Mouse (Mus musculus): Measurements from ENCODE around the gene Kdm4c. TPM values are rescaled to one million over a fixed set of nuclear protein-coding genes. Genes with fewer than 3 reads are reported as not detected.
"Not testable (repeated sequence)": the region's sequence is repeated elsewhere in the genome, so short reads cannot be mapped to it uniquely, and the experiment has no call there.

The Kdm4c gene
- 10.1 and 12.1 TPM in 2 replicates for polyA plus RNA-seq (2012; rRNA removed)

- no peak for DNase-seq (ENCODE audit: low spot score)
Observed at GRCm38 (mm10) chr4:74242176-74242575, at the start of gene Kdm4c. Gene Kdm4c, plus strand, starts transcription at chr4:74242497.

- DNase-seq (ENCODE audit: low spot score), result no peak
Observed at GRCm38 (mm10) chr4:74201281-74201811, 41.0 kb upstream of the Kdm4c start.

- not testable (repeated sequence) for DNase-seq (ENCODE audit: low spot score)
Observed at GRCm38 (mm10) chr4:74221780-74222179, 20.5 kb upstream of the Kdm4c start.

- DNase-seq (ENCODE audit: low spot score), result no peak
Observed at GRCm38 (mm10) chr4:74222360-74222759, 19.9 kb upstream of the Kdm4c start.

GRCm38 (mm10) chr4:74224210-74224609 is 18.1 kb upstream of the Kdm4c start:
- no peak for DNase-seq (ENCODE audit: low spot score)

- no peak for DNase-seq (ENCODE audit: low spot score)
Observed at GRCm38 (mm10) chr4:74230994-74231393, 11.3 kb upstream of the Kdm4c start.

- DNase-seq (ENCODE audit: low spot score), result no peak
Observed at GRCm38 (mm10) chr4:74231405-74231804, 10.9 kb upstream of the Kdm4c start.

- no peak for DNase-seq (ENCODE audit: low spot score)
Observed at GRCm38 (mm10) chr4:74233534-74233933, 8.8 kb upstream of the Kdm4c start.

- peak; percentile 95 for DNase-seq (ENCODE audit: low spot score)
Observed at GRCm38 (mm10) chr4:74251348-74252244, 9.3 kb downstream of the Kdm4c start.

GRCm38 (mm10) chr4:74252245-74253105 is 10.2 kb downstream of the Kdm4c start:
- DNase-seq (ENCODE audit: low spot score), result peak; percentile 47

- DNase-seq (ENCODE audit: low spot score), result no peak
Observed at GRCm38 (mm10) chr4:74257882-74258281, 15.6 kb downstream of the Kdm4c start.

- no peak for DNase-seq (ENCODE audit: low spot score)
Observed at GRCm38 (mm10) chr4:74258538-74258937, 16.2 kb downstream of the Kdm4c start.

- DNase-seq (ENCODE audit: low spot score), result no peak
Observed at GRCm38 (mm10) chr4:74259331-74259730, 17.0 kb downstream of the Kdm4c start.

- no peak for DNase-seq (ENCODE audit: low spot score)
Observed at GRCm38 (mm10) chr4:74261879-74262278, 19.6 kb downstream of the Kdm4c start.

GRCm38 (mm10) chr4:74264428-74264955 is 22.2 kb downstream of the Kdm4c start:
- DNase-seq (ENCODE audit: low spot score), result no peak

GRCm38 (mm10) chr4:74271180-74271579 is 28.9 kb downstream of the Kdm4c start:
- DNase-seq (ENCODE audit: low spot score), result no peak

- no peak for DNase-seq (ENCODE audit: low spot score)
Observed at GRCm38 (mm10) chr4:74277486-74277885, 35.2 kb downstream of the Kdm4c start.

- no peak for DNase-seq (ENCODE audit: low spot score)
Observed at GRCm38 (mm10) chr4:74280170-74280569, 37.9 kb downstream of the Kdm4c start.

- no peak for DNase-seq (ENCODE audit: low spot score)
Observed at GRCm38 (mm10) chr4:74287851-74288250, 45.6 kb downstream of the Kdm4c start.

GRCm38 (mm10) chr4:74294726-74295125 is 52.4 kb downstream of the Kdm4c start:
- no peak for DNase-seq (ENCODE audit: low spot score)

GRCm38 (mm10) chr4:74305315-74306105 is 63.2 kb downstream of the Kdm4c start:
- DNase-seq (ENCODE audit: low spot score), result no peak

All from urinary bladder, adult 2 months (tissue).